Mouse (Mus musculus) macrophage (primary cell): ENCODE results near the gene Nrf1. TPM values are rescaled to one million over a fixed set of nuclear protein-coding genes. Genes with fewer than 3 reads are reported as not detected.

Source experiments
- H3K27ac ChIP-seq: fragments of 350-480 bp; formaldehyde crosslinking; 2 replicates; pipeline ENCODE4 v1.9.0; 2021
- H3K36me3 ChIP-seq: fragments of 350-480 bp; formaldehyde crosslinking; 2 replicates; pipeline ENCODE4 v1.9.0; 2021; ENCODE audit errors: inconsistent target
- H3K4me3 ChIP-seq: fragments of 350-480 bp; formaldehyde crosslinking; 2 replicates; pipeline ENCODE4 v1.9.0; 2021; ENCODE audit errors: inconsistent target
- H3K79me2 ChIP-seq: fragments of 350-480 bp; formaldehyde crosslinking; 2 replicates; pipeline ENCODE4 v1.9.0; 2021; ENCODE audit errors: inconsistent target
- WGBS: methylation state at CpG from one replicate; pipeline ENCODE4 v1.1.7; 2026; ENCODE audit warnings: inconsistent platforms; ENCODE audit not compliant: missing documents; 5-methylcytosine and 5-hydroxymethylcytosine counted together
- polyA plus RNA-seq: library from polyadenylated mRNA; stranded (reverse); fragments of 250-400 nt; gene quantifications from 3 replicates; pipeline ENCODE4 v1.2.4, GENCODE M21; 2018; ENCODE audit warnings: inconsistent platforms

Nrf1 gene
- polyA plus RNA-seq, 1 experiment from 2014 or later: 11.2 TPM

DNA sequence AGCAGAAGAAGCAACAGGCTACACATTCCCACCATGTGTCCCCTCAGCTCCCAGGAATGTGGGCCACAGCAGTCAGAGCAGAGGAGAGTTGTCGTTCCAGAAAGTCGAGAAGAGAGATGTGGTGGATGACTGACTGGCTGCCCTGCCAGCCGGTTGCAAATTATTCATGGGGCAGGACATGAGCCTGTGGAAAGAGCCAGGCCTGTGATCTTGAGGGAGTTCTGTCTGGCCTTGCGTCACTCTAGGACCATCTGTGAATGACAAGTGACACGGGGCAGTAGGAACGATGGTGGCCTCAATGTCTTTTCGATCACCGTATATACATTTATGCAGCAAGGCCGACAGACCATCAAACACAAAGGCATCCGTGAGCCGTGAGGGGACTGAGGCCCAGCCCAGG is 147.9 kb downstream of the Nrf1 start:
- Histone ChIP-seq H3K27ac (no peak overlapping the region), H3K4me3 (no peak overlapping the region), H3K36me3 (no peaks in the 10 kb centered on the region), H3K79me2 (no peaks in the 10 kb centered on the region)
- WGBS: 93% methylated on average over 11 of the region's 11 CpGs

DNA sequence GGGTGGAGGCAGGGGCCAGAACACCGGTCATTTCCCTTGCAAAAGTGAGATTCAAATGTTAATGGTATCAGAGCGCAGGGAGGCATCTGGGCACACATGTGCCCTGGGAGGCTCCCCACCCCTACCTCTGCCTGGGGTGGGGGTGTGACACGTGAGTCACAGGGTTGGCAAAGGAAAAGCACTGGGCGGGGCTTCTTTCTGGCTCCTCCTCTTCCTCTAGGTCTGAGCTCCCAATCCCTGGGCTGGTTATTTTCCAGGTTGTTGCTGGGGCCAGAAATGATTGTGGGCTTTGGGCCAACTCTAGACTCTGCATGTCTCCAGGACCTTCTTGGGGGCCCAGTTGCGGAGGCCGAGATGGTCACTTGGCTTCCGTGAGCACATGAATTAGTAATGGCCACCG is 148.4 kb downstream of the Nrf1 start:
- H3K27ac ChIP-seq: no peak overlapping the region
- 93% methylated on average over 7 of the region's 8 CpGs for WGBS
- no peaks in the 10 kb centered on the region for H3K36me3 ChIP-seq
- no peaks in the 10 kb centered on the region for H3K79me2 ChIP-seq
- H3K4me3 ChIP-seq: no peak overlapping the region

Other genes with a start within 250 kb of the Nrf1 start
- 0.05 to 0.17 TPM (median 0.15 TPM) in 3 replicates for gene Strip2, start 131.0 kb upstream of the Nrf1 start, polyA plus RNA-seq